Mouse (Mus musculus) forebrain, postnatal 0 days (tissue): ENCODE results near the gene Mrpl53. TPM values are rescaled to one million over a fixed set of nuclear protein-coding genes. Genes with fewer than 3 reads are reported as not detected.
A peak's percentile ranks its signal among the peaks of the same experiment; 100 is the strongest.

ENCODE experiments used
- ATAC-seq: fragments of 200-750 bp; cut with Nextera tagmentation; 2 replicates; pipeline ENCODE4 v1.8.0; 2017; ENCODE audit warnings: mild to moderate bottlenecking, moderate library complexity
- DNase-seq: peaks from one replicate; pipeline ENCODE4 v3.0.0-alpha.2; 2015
- H3K27ac ChIP-seq: fragments of 300-500 bp; sonication (generic); 2 replicates; pipeline ENCODE4 v1.5.1; 2014; ENCODE audit warnings: low read depth, mild to moderate bottlenecking, antibody characterized with exemption, low read length, moderate library complexity, mixed read lengths
- H3K27me3 ChIP-seq: fragments of 300-500 bp; sonication (generic); 2 replicates; pipeline ENCODE4 v1.6.1; 2014; ENCODE audit warnings: mild to moderate bottlenecking, low read length, mixed read lengths; ENCODE audit not compliant: insufficient read depth
- H3K36me3 ChIP-seq: fragments of 300-500 bp; sonication (generic); 2 replicates; pipeline ENCODE4 v1.6.1; 2014; ENCODE audit warnings: mild to moderate bottlenecking, moderate library complexity; ENCODE audit not compliant: insufficient read depth
- H3K4me1 ChIP-seq: fragments of 300-500 bp; sonication (generic); 2 replicates; pipeline ENCODE4 v1.6.1; 2014; ENCODE audit warnings: antibody characterized with exemption; ENCODE audit not compliant: insufficient read depth
- H3K4me2 ChIP-seq: fragments of 300-500 bp; sonication (generic); 2 replicates; pipeline ENCODE4 v1.6.1; 2014; ENCODE audit warnings: low read depth, mild to moderate bottlenecking, moderate library complexity
- H3K4me3 ChIP-seq: fragments of 300-500 bp; sonication (generic); 2 replicates; pipeline ENCODE4 v1.5.1; 2014; ENCODE audit warnings: low read depth, low read length, mixed read lengths
- H3K9ac ChIP-seq: fragments of 300-500 bp; sonication (generic); 2 replicates; pipeline ENCODE4 v1.6.1; 2014; ENCODE audit warnings: mild to moderate bottlenecking
- H3K9me3 ChIP-seq: fragments of 300-500 bp; sonication (generic); 2 replicates; pipeline ENCODE4 v1.6.1; 2016; ENCODE audit warnings: low read length
- CTCF ChIP-seq: sonication (generic); IDR thresholded peaks from 2 replicates; pipeline ENCODE4 v1.5.1; 2016; ENCODE audit warnings: antibody characterized with exemption, control low read depth, low read depth
- WGBS: fragments of 180-500 bp; shearing (Covaris S2); extraction: QIAGEN DNeasy Blood & Tissue Kit; methylation state at CpG from one replicate; pipeline ENCODE4 v1.1.7; 2014; 5-methylcytosine and 5-hydroxymethylcytosine counted together
- polyA plus RNA-seq: library from polyadenylated mRNA; unstranded; fragments of >200 nt; fragmentation: Nextera tagmentation; extraction: Ambion mirVana; gene quantifications from 2 replicates; pipeline ENCODE4 v1.2.1, GENCODE M21; 2015
- total RNA-seq: library from RNA; depleted of rRNA; stranded (reverse); fragments of >200 nt; gene quantifications from 2 replicates; pipeline ENCODE4 v1.2.3, GENCODE M21; 2014; rRNA removed

Mrpl53 gene
- total RNA-seq (64.6 and 102 TPM in 2 replicates), polyA plus RNA-seq (126 and 141 TPM in 2 replicates)

DNA sequence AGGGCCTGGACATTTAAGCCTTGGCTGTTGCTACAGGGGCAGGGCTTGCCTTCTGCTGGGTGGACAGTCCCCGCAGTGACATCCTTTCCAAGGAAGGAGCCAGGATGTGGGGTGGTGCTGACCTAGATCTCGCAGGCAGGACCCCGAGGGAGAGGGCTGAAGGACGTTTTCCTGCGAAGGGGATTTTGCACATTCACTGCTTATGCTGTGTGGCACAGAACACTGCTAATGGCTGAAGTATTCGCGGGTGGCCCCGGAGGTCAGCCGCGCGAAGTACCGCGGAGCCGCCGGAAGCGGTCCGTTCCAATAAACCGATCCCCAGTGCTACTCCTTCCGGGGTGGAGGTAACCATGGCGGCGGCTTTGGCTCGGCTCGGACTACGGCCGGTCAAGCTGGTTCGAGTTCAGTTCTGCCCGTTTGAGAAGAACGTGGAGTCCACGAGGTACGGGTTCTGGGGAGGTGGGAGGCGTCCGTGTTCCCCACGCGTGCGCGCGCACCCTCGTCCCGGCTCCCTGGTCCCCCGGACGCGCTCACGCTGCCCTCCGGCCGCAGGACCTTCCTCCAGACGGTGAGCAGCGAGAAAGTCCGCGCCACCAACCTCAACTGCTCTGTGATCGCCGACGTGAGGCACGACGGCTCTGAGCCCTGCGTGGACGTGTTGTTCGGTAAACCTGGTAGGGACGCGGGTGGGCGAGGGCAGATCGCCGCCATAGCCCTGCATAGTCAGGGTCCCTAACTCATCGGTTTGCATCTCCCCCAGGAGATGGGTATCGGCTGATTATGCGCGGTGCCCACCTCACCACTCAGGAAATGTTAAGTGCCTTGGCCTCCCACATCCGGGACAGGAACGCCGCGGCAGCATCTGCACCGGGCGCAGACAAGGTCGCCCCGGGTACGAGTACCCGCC, at the start of gene Mrpl53:
TSS of gene Mrpl53 (plus strand) at position 279 of the 907 bp plus-strand sequence.
- Histone ChIP-seq H3K4me3 (peak within 1 kb of the TSS; percentile 80), H3K36me3 (no peaks in the 10 kb centered on the region; the same call in 1 of the 2 replicates), H3K27ac (peak within 1 kb of the TSS; percentile 88), H3K4me1 (peaks cover 9% of the 10 kb centered on the region; the same call in 1 of the 2 replicates), H3K9me3 (no peaks in the 10 kb centered on the region), H3K4me2 (peak within 1 kb of the TSS; percentile 90), H3K9ac (peak within 1 kb of the TSS; percentile 89), H3K27me3 (no peaks in the 10 kb centered on the region)
- ATAC-seq (peak; percentile 85), DNase-seq (peak; percentile 83)
- under 1% methylated on average over 76 of the region's 76 CpGs for WGBS
- no peak for TF ChIP-seq CTCF

DNA sequence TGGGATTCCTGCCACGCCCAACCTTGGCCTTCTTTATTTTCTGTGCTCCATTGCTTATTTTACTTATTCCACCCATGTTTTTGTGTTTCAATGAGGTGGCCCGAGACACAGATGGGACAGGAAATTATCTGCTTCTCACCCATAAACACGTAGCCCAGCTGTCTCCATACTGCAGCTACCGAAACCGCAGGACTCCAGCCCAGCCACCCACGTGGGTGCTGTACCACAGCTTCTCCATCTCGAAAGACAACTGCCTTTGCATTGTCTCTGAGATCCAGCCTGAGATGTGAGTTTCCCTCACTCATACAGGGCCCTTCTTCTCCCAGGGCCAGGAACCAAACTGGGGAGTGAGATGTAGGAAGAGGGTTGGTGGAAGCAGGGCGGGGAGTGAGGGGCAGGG, 42.8 kb upstream of the Mrpl53 start:
- DNase-seq (no peak), ATAC-seq (no peak)
- 43% methylated on average over 8 of the region's 8 CpGs for WGBS
- no peak overlapping the region for H3K4me3 ChIP-seq
- no peak overlapping the region for H3K27ac ChIP-seq
- H3K27me3 ChIP-seq, result peaks cover 52% of the 10 kb centered on the region
- H3K4me2 ChIP-seq, result no peak overlapping the region
- H3K36me3 ChIP-seq, result no peaks in the 10 kb centered on the region
- H3K9ac ChIP-seq, result no peak overlapping the region
- TF ChIP-seq CTCF, result no peak
- H3K9me3 ChIP-seq, result no peaks in the 10 kb centered on the region
- no peaks in the 10 kb centered on the region for H3K4me1 ChIP-seq

DNA sequence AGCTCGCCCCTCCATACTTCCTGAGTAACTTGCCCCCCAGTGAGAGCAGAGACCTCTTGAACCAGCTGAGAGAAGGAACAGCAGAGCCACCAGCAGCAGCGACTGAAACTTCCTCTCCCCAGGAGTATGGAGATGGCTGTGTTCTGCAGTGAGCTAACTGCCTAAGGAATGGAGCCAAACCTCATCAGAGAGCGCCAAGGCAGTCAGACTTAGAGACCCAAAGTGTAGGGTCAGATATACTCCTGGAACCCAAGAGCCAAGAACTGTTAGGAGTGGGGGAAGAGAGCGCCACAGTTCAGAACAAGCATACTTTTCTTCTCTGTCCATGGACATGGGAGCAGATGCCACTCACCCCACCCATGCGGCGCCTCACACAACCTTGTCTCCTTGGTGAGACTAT, 42.4 kb upstream of the Mrpl53 start:
- no peak for DNase-seq
- H3K4me1 ChIP-seq, result no peaks in the 10 kb centered on the region
- H3K27me3 ChIP-seq, result peaks cover 56% of the 10 kb centered on the region
- no peak for TF ChIP-seq CTCF
- no peak overlapping the region for H3K9ac ChIP-seq
- no peak for ATAC-seq
- H3K9me3 ChIP-seq, result no peaks in the 10 kb centered on the region
- no peak overlapping the region for H3K4me3 ChIP-seq
- no peak overlapping the region for H3K4me2 ChIP-seq
- WGBS, result 26% methylated on average over 6 of the region's 6 CpGs
- H3K36me3 ChIP-seq, result no peaks in the 10 kb centered on the region
- H3K27ac ChIP-seq, result no peak overlapping the region

DNA sequence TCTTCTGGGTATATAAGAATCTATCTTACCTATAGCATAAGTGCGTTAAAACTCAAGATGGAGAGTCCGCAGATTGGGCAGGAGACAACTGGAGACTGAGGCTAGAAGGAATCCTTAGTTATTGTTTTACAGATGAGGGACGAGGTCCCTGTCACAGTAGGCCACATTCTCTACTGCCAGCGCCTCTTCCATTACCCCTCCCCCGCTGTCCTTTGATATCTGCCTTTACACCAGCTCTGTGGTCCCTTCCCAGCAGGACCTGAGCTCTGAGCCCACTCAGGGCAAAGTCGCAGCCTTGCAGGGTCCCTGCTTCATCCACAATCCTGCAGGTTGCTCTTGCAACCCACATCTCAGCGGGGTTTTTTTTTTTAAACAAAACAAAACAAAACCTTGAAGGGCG, 40.6 kb upstream of the Mrpl53 start:
- TF ChIP-seq CTCF, result no peak
- H3K4me3 ChIP-seq, result no peak overlapping the region
- ATAC-seq (no peak), DNase-seq (no peak)
- H3K4me2 ChIP-seq, result no peak overlapping the region
- no peak overlapping the region for H3K27ac ChIP-seq
- no peaks in the 10 kb centered on the region for H3K4me1 ChIP-seq
- WGBS, result 3% methylated on average over 8 of the region's 8 CpGs
- H3K36me3 ChIP-seq, result no peaks in the 10 kb centered on the region
- H3K9ac ChIP-seq, result no peak overlapping the region
- peaks cover 59% of the 10 kb centered on the region for H3K27me3 ChIP-seq
- H3K9me3 ChIP-seq, result no peaks in the 10 kb centered on the region

DNA sequence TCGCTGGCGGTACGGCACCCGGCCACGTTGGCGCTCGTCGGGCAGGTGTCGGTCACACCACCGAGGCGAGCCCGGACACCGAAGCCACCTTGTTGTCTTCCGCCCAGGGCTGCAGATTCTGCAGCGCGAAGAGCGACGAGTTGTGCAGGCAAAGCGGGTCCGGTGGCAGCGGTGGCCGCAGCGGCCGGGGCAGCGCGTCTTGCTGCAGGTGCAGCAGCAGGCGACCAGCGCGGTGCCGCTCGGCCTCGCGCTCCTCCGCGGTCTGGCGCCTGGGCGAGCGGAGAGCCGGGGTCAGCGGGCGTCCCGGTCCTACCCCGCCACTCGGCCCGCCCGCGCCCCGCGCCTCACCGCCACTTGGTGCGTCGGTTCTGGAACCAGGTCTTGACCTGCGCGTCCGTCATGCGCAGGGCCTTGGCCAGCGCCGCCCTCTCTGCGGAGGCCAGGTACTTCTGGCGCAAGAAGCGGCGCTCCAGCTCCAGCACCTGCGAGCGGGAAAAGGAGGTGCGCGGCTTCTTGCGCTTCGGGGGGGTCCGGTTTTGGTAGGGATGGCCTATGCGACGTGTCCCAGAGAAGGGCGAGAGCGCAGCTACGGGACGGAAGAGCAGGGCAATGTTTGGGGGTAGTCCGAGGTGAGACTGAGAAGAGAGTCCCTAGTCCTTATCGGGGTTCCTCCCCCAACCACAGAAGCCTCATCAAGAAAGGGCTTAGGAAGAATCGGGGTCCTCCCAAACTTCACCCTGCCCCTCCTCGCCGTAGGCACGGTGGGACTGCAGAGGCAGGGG, 39.9 kb upstream of the Mrpl53 start:
- Histone ChIP-seq H3K9me3 (no peaks in the 10 kb centered on the region), H3K4me2 (no peak overlapping the region), H3K27me3 (peaks cover 60% of the 10 kb centered on the region), H3K27ac (no peak overlapping the region), H3K4me3 (0 out of 2 replicates have a peak overlapping the region, but pooled peaks have one; percentile 9), H3K4me1 (no peaks in the 10 kb centered on the region), H3K36me3 (no peaks in the 10 kb centered on the region), H3K9ac (no peak overlapping the region)
- 2% methylated on average over 81 of the region's 81 CpGs for WGBS
- DNase-seq (no peak), ATAC-seq (no peak)
- TF ChIP-seq CTCF, result no peak

DNA sequence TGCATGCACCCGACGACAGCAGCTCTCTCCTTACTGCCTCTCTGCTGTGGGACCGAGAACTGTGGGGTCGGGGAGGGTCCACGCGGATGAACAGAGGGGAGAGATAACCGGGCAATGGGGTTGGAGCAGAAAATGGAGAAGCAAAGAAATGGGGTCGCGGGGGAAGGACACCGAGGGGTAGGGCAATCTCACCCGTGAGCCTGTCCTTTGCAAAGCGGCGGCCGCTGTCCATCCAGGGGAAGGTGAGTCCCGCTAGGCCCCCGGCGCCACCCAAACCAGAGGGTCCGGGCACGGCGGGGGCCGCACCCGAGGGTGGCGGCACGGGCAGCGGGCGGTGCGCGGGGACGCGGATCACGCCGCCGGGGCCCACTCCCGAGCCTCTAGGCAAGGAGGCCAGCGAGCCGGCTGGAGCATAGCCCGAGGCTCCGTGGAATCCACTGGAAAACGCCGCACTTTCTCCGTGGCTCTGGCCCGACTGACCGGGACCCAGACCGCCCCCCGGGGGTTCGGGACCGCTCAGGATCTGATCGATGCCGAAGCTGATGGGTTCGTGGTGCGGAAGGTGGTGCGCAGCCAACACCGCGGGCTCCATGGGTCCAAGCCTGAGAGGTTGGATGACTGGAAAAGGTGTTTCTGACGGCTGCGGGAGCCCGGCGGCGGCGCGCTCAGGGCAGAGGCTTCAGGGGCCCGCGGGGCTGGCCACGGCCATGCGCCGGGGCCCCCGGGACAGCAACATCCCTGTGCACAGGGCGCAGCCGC, 39.2 kb upstream of the Mrpl53 start:
- no peak overlapping the region for H3K27ac ChIP-seq
- WGBS, result 3% methylated on average over 68 of the region's 69 CpGs
- ATAC-seq, result no peak; the same call in 1 of the 2 replicates

DNA sequence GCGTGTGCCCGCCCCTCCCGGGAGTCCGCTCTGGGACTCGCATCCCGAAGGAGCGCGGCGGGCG, 38.8 kb upstream of the Mrpl53 start, which contains the start of gene Tlx2:
TSS of gene Tlx2 (minus strand) at position 47 of the 64 bp plus-strand sequence.
- no peak within 1 kb of the TSS for H3K4me2 ChIP-seq
- ATAC-seq, result no peak
- TF ChIP-seq CTCF, result no peak

More for the DNA sequence above, 39.2 kb upstream of the Mrpl53 start:
- H3K27me3 ChIP-seq, result peaks cover 67% of the 10 kb centered on the region
- peak; percentile 16 for DNase-seq
- no peak overlapping the region for H3K4me3 ChIP-seq
- no peaks in the 10 kb centered on the region for H3K4me1 ChIP-seq
- H3K4me2 ChIP-seq, result no peak overlapping the region
- TF ChIP-seq CTCF, result no peak
- no peaks in the 10 kb centered on the region for H3K9me3 ChIP-seq
- no peaks in the 10 kb centered on the region for H3K36me3 ChIP-seq
- no peak overlapping the region for H3K9ac ChIP-seq

More for the DNA sequence above, 38.8 kb upstream of the Mrpl53 start, which contains the start of gene Tlx2:
- Histone ChIP-seq H3K4me1 (no peaks in the 10 kb centered on the region), H3K9me3 (no peaks in the 10 kb centered on the region), H3K4me3 (no peak within 1 kb of the TSS), H3K9ac (no peak within 1 kb of the TSS), H3K27me3 (peaks cover 66% of the 10 kb centered on the region), H3K27ac (no peak within 1 kb of the TSS), H3K36me3 (no peaks in the 10 kb centered on the region)
- WGBS, result 1% methylated on average over 10 of the region's 10 CpGs
- no peak for DNase-seq
